Mouse (Mus musculus): ENCODE measurements at regions not wholly inside any gene's neighbourhood (a gene's known extent, or its start where the extent isn't known, plus 50 kb on each side); places are given as distances from the start of the nearest gene placed in this dataset.

- TF ChIP-seq CTCF (IDR thresholded peaks at IDR 0.05; ENCODE audit: low read depth, low read length) (no peak), POLR2A (IDR thresholded peaks at IDR 0.05; ENCODE audit: extremely low read depth, insufficient read depth, low read length) (no peak)
These were observed 214.9 kb upstream of the Tnp1 start for GRCm38 (mm10) chr1:73230611-73231010.

Measured in liver, adult 2 months (tissue).